Mouse (Mus musculus) retina, embryonic 14.5 days (tissue): Measurements from ENCODE around the gene Zbtb24.
"Not testable (repeated sequence)": the region's sequence is repeated elsewhere in the genome, so short reads cannot be mapped to it uniquely, and the experiment has no call there.

Experiments
- DNase-seq: peaks from one replicate; pipeline ENCODE4 v3.0.0-alpha.2; 2015; ENCODE audit warnings: low spot score

The Zbtb24 gene

GRCm38 (mm10) chr10:41450137-41450670 is at the start of gene Zbtb24:
TSS of gene Zbtb24 (plus strand) at chr10:41450383.
- peak; percentile 98 for DNase-seq

GRCm38 (mm10) chr10:41401097-41401496 is 49.1 kb upstream of the Zbtb24 start:
- no peak for DNase-seq

- no peak for DNase-seq
These were observed 46.8 kb upstream of the Zbtb24 start for GRCm38 (mm10) chr10:41403364-41403763.

DNA sequence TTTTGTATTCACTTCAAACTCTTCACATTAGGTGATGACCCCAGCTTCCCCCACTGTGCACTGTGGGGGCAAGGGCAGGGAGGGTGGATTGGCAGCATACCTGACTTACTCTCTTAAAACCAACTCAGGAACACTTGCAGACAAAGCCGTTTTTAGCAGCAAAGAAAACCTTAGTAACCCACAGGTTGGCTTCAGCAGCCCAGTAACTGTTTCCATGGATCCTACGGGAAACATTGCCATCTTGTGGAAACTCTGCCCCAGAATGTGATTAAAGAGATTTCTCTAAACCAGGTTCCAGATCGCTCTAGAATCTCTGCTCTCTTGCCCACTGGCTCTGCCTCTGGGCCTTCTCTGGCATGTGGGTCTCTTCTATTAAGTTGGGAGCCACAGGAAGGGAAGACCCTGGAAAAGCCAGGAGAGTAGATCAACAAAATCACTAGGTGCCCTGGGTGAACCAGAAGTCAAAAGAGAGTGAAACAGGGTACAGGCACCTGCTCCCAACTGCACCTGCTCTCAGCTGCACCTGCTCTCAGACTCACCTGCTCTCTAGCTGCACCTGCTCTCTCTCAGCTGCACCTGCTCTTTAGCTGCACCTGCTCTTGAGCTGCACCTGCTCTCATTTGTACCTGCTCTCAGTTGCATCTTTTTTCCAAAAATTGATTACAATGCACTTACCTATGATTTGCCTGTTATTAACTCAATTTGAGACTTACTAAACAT is 46.1 kb upstream of the Zbtb24 start:
- peak; percentile 44 for DNase-seq

- not testable (repeated sequence) for DNase-seq
These were observed 40.0 kb upstream of the Zbtb24 start for GRCm38 (mm10) chr10:41410176-41410575.

- DNase-seq: not testable (repeated sequence)
These were observed 39.4 kb upstream of the Zbtb24 start for GRCm38 (mm10) chr10:41410821-41411220.

DNA sequence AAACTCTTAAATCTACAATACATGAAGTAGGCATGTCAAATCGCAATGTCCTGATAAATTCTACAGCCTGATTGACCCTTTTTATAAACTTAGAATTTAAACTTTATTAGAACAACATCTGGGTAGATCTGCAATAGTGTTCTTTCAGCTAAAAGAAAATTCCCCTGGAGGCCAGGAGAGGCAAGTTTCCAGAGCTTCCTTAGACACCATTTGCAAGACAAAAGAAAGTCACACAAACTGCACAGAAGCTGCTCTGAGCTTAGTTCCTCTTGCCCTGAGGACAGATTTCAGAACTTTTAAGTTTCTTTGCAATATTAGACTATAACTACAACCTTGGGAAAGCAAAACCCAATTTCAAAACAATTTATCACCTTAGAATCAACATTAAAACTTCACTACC is 36.7 kb upstream of the Zbtb24 start:
- DNase-seq: not testable (repeated sequence)

DNA sequence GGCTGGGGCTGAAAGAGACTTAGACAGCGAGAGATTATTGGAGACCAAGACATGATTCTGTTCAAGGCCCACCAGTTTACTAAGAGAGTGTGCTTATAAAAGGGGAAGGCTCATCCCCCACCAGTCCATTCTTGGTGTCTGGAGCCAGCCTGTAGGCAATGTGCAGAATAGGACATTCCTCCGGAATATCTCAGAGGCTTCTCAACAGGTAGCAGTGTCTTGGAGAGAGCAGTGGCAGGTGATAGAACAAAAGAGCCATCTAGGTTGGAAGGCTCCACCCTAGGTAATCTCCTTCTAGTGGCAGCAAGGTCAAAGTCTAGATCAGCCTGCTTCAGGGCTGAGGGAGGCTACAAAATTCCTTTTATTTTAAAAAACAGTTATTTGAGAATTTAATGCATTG is 34.8 kb upstream of the Zbtb24 start:
- not testable (repeated sequence) for DNase-seq

DNA sequence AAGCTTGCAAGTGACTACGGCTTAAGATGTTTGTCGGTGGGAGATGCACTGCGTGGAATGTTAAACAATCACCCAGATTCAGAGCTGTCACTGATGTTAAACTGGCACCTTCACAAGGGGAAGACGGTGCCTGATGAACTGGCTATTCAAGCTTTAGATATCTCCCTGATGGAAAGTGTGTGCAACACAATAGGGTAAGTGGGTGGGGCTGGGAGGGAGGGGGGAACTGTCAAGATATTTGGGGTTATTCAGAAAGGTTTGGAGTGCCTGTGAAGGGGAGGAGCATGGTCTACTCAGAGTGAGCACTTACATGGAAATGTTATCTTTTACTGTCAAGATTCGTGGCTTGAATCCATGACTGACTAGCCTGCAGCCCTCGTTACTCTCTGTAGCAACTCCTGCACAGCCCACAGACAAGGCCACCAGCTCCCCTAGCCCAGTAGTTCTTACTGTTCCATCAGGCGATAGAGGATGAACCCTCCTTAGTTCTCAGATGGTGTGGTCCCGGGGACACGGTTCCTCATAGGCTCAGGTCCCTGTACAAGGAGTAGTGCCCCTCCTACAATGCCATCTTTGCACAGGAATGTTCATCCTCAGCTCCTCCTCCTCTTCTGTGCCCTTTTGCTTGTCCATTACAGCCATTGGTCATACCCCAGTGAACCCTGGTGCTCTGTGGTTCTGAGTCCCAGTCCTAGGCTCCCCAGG is 29.5 kb upstream of the Zbtb24 start:
- no peak for DNase-seq

DNA sequence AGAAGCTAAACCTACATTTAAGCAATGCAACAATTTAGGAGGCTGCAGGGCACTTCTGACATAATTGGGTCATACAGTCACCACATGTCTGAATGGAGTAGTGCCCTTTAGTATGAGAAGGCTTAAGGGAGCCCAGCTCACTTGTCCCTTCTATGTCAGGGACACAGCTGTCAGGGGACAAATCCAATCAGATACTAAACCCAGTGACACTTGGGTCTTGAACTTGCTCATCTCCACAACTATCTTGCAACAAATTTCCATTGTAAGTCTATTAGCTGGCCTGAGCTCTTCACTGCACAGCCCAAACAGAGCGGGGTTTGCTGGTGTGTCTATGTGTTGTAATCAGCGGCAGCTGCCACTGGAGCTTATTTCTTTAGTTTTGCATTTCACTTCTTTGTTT is 26.5 kb upstream of the Zbtb24 start:
- DNase-seq: peak; percentile 13

DNA sequence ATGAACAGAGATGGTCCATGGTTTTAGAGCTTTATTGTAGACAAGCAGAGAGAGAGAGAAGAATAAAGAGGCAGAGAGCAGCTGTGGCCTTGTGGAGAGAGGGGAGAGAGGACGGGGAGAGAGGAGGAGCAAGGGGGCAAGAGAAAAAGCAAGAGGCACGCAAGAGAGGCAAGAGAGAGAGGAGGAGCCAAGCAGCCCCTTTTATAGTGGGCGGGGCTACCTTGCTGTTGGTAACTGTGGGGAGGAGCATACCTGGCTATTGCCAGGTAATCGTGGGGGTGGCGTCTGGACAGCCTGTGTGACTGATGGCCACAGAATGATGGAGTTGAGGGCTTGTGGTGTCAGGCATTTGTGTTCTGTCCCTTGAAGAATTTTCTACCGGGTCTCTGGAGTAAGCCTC is 23.8 kb upstream of the Zbtb24 start:
- DNase-seq: no peak

DNA sequence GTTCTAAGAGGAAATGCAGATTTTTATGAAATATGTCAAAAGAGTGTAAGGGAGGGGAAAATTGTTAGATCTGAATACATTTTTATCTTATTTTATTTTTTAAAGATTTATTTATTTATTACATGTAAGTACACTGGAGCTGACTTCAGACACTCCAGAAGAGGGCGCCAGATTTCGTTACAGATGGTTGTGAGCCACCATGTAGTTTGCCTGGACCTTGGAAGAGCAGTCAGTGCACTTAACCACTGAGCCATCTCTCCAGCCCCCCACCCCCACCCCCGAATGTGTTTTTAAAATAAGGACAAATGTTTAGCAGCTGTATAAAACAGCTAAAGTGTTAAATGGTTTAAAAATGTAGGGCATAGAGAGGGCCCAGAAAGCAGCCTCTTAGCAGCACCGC is 15.6 kb upstream of the Zbtb24 start:
- peak; percentile 69 for DNase-seq

- no peak for DNase-seq
These were observed 15.0 kb upstream of the Zbtb24 start for GRCm38 (mm10) chr10:41435141-41435540.

DNA sequence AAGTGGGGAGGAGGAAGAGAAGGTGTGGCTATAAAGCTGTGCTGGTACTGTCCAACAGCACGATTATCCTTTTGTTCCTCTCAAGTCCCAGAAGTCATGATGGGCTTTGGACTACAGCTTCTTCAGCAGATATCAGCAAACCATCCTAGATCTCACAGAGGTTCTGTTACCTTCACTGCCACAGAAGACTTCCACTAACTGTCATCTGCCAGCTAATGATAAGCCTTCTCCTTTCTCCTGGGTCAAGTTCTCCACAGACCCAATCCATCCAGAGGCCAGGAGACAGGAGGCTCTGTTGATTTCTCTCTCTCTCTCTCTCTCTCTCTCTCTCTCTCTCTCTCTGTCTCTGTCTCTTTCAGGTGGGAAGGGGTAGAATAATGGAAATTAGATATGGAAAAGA is 2.0 kb upstream of the Zbtb24 start:
- no peak for DNase-seq

DNA sequence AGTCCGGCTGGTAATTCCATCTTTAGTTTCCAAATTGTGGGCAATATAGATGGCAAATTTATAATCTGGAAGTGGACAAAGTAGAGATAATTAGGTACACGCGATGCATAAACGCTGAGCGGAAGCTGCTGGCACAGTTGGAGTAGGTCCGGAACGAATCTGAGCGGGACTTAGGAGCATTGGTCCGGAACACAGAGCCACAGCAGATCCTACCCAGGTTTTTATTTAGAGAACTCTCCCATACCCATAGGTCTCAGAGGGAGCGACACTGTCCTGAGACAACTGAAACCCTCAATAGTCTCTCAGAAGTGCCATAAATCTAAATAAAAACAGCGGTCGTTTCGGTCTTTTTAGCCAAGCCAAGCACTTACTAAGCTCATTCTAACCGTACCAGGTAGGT is 499 bp upstream of the Zbtb24 start:
- DNase-seq: no peak

DNA sequence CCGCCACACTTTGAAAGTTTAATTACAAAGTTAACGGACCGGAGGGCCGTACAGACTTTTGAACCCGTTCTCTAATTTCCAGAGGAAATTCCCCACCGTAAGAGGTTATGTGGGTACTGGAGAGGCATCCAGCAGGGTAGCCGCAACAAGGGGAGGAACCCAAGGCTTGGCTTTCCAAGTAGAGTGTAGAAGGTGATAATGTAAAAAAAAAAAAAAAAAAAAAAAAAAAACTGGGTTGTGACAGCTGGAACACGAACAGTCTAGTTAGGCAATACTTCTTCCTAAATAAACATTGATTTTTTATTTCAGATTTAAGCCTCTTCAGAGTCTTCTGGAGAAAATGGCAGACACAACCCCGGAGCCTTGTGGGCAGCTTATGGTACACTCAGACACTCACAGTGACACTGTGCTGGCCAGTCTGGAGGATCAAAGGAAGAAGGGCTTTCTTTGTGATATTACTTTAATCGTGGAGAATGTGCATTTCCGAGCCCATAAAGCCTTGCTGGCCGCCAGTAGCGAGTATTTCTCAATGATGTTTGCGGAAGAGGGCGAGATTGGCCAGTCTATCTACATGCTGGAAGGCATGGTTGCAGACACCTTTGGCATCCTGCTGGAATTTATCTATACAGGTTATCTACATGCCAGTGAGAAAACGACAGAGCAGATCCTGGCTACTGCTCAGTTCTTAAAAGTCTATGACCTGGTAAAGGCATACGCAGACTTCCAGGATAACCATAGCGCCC is 768 bp downstream of the Zbtb24 start:
- DNase-seq: no peak

- DNase-seq: no peak
These were observed 1.5 kb downstream of the Zbtb24 start for GRCm38 (mm10) chr10:41451656-41452055.

DNA sequence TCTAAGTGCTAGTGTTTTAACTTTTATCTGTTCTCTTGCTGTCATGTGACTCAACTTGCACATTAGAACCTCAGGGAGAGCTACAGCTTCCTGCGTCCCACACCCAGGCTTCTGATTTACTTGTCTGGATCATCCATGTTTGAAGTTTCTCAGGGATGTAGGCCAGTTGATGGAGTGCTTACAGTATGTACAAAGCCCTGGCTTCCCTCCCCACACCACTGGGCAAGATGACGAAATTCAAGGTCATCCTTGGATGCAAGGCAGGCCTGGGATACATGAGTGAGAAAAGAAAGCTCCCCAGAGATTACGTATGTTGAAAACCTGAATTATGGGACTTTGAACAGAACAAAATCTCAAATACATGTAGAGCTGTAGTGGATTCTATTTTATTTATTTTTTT is 2.6 kb downstream of the Zbtb24 start:
- no peak for DNase-seq

DNA sequence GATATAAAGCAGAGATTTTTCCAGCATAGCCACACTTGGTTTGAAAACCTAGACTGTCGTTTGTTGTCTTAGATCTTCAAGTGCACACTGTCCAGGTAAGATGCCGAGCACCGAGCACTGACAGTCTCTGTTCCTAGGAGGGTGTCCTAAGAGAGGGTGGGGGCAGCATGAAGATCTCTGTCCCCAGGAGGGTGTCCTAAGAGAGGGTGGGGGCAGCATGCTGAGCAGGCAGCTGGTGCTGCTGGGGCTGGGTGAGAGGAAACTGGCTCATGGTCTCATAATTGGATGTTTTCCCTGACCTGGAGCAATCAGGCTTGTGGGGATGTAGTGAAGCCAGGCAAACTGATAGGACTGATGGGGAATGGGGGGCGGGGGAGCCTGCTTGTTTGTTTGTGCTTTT is 9.8 kb downstream of the Zbtb24 start:
- no peak for DNase-seq

DNA sequence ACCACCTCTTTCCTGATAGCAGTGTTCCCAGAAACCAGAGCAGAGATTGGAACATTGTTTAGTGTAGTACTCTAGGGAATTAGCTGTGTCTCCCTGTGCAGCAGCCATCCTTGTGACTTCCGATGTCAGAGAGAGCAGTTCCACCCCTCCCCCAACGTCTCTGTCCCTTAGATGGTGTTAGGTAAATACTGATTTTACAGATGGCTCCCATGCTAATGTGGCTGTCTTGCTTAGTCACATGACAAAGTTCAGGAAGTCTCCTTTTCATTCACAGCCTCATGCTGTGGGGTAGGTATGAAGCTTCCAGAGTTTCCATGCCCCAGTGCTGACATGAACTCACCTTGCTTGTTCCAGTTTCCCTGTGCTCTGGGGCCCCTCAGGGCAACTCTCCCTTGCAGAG is 10.3 kb downstream of the Zbtb24 start:
- DNase-seq: no peak

- no peak for DNase-seq
These were observed 11.0 kb downstream of the Zbtb24 start for GRCm38 (mm10) chr10:41461057-41461722.

DNA sequence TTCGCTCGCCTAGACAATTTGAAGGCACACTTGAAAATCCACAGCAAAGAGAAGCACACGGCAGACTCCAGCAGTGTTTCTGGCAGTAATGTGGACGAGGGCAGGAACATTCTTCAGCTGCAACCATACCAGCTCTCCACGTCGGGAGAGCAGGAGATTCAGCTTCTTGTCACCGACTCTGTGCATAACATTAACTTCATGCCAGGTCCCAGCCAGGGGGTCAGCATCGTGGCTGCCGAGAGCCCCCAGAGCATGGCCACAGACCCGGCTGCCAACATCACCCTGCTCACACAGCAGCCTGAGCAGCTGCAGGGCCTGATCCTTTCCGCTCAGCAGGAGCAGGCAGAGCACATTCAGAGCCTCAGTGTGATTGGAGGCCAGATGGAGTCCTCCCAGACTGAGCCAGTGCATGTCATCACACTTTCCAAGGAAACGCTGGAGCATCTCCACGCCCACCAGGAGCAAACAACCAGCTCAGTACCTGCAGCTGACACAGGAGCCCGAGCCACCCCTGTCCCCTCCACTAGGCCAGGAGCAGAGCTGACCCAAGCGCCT is 14.3 kb downstream of the Zbtb24 start:
- DNase-seq: no peak
